Comparison of ENCODE assay signal across 8 mouse cellular contexts in the genomic region with DNA sequence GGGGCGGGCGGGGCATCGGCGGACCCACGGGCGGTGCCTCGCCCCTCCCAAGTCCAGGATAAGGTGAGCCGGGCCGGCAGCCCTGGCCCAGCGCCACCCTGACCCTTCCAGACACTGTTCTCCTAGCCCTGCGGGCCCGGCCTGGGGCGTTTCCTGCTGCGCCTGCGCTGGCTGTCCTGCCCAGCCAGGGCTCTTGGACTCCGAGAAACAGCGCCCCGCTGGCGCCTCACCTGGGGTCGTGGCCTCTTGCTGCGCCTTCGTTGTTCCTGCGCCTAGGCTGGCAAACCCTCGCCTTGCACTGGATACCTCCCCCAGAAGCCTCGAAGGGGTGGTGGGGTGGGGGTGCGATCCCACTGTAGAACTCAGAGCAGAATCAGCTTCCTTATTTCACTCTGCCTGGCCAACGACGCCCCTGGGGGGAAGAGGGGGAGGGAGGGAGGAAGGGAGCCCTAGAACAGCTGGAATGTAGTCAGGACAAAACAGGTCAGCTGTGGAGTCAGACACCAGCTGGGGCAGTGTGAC. TPM values are rescaled to one million over a fixed set of nuclear protein-coding genes. Genes with fewer than 3 reads are reported as not detected.
DNase-seq lines count a peak whose midpoint lies in the region; ATAC-seq and TF ChIP-seq lines count a peak whose summit lies in the region.

Gene Fut4 (minus strand): TSS at position 393 of the 522 bp plus-strand sequence.

- no peak for TF ChIP-seq CTCF in layer of hippocampus, adult 2 months (conservative IDR thresholded peaks at IDR 0.05)
- TF ChIP-seq CTCF in heart, postnatal 0 days (IDR thresholded peaks at IDR 0.05; ENCODE audit: low read depth) = no peak

- H3K27me3 ChIP-seq in forebrain, embryonic 10.5 days (ENCODE audit: poor library complexity, severe bottlenecking) = peaks cover 43% of the 10 kb centered on the region
- peaks cover 12% of the 10 kb centered on the region for H3K27me3 ChIP-seq in heart, postnatal 0 days (ENCODE audit: control insufficient read depth, insufficient read depth, low read length)
- H3K27me3 ChIP-seq in megakaryocyte, embryonic 14.5 days (replicated peaks) = peaks cover 63% of the 10 kb centered on the region

- peak; percentile 61 for ATAC-seq in heart, postnatal 0 days (ENCODE audit: insufficient read depth, low read depth)

- no peak for DNase-seq in layer of hippocampus, adult 2 months (ENCODE audit: low spot score in 2 of 2)
- no peak for DNase-seq in layer of hippocampus, adult 18-20 months (ENCODE audit: low spot score in 2 of 2)
- DNase-seq in forebrain, embryonic 10.5 days (ENCODE audit: extremely low spot score, low spot score) = peak; percentile 47
- DNase-seq in heart, postnatal 0 days (ENCODE audit: low spot score) = peak; percentile 13
- peak; percentile 77 to 88 for DNase-seq in kidney, postnatal 25 days
- peak; percentile 16 to 43 for DNase-seq in spleen, postnatal 10 days (ENCODE audit: low spot score in 2 of 2)
- no peak for DNase-seq in layer of hippocampus, adult 9-11 months

- under 1% methylated on average over 28 of the region's 28 CpGs for WGBS in forebrain, embryonic 10.5 days
- WGBS in heart, postnatal 0 days = 1% methylated on average over 28 of the region's 28 CpGs

- H3K9ac ChIP-seq in heart, postnatal 0 days (replicated peaks; ENCODE audit: low read depth, low read length) = peak within 1 kb of the TSS; percentile 40

- H3K4me1 ChIP-seq in forebrain, embryonic 10.5 days = peaks cover 15% of the 10 kb centered on the region
- no peaks in the 10 kb centered on the region for H3K4me1 ChIP-seq in heart, postnatal 0 days (ENCODE audit: control insufficient read depth, insufficient read depth)
- H3K4me1 ChIP-seq in megakaryocyte, embryonic 14.5 days = peaks cover 16% of the 10 kb centered on the region

- H3K4me3 ChIP-seq in layer of hippocampus, adult 2 months = peak within 1 kb of the TSS; percentile 49
- H3K4me3 ChIP-seq in forebrain, embryonic 10.5 days = peak within 1 kb of the TSS; percentile 67
- peak within 1 kb of the TSS; percentile 48 for H3K4me3 ChIP-seq in heart, postnatal 0 days (ENCODE audit: low read depth, low read length)
- H3K4me3 ChIP-seq in megakaryocyte, embryonic 14.5 days (replicated peaks) = peak within 1 kb of the TSS; percentile 89

- peak within 1 kb of the TSS; percentile 83 for H3K4me2 ChIP-seq in heart, postnatal 0 days (ENCODE audit: low read depth, low read length)

- H3K9me3 ChIP-seq in forebrain, embryonic 10.5 days = no peaks in the 10 kb centered on the region
- H3K9me3 ChIP-seq in heart, postnatal 0 days (replicated peaks; ENCODE audit: control insufficient read depth, low read length) = no peaks in the 10 kb centered on the region
- H3K9me3 ChIP-seq in megakaryocyte, embryonic 14.5 days = peaks cover 8% of the 10 kb centered on the region; the same call in 1 of the 2 replicates

- no peaks in the 10 kb centered on the region for H3K36me3 ChIP-seq in forebrain, embryonic 10.5 days (replicated peaks)
- no peaks in the 10 kb centered on the region for H3K36me3 ChIP-seq in heart, postnatal 0 days (replicated peaks; ENCODE audit: control insufficient read depth, insufficient read depth, low read length)
- no peaks in the 10 kb centered on the region for H3K36me3 ChIP-seq in megakaryocyte, embryonic 14.5 days (replicated peaks; ENCODE audit: low read length)

- no peak for TF ChIP-seq EP300 in heart, postnatal 0 days (IDR thresholded peaks at IDR 0.05; ENCODE audit: low read depth)

- no peak within 1 kb of the TSS for H3K27ac ChIP-seq in layer of hippocampus, adult 2 months
- peak within 1 kb of the TSS; percentile 83 for H3K27ac ChIP-seq in forebrain, embryonic 10.5 days
- no peak within 1 kb of the TSS for H3K27ac ChIP-seq in heart, postnatal 0 days (ENCODE audit: low read depth)

RNA-seq across cellular contexts. Expression of gene Fut4, which starts in this region (rescaled TPM):
- under 1 TPM; 0.27 to 0.36 TPM for total RNA-seq in layer of hippocampus, adult 2 months (2021)
- under 1 TPM; 0.10 to 0.12 TPM for total RNA-seq in layer of hippocampus, adult 18-20 months (2021)
- 2.4 and 3.1 TPM in 2 replicates for polyA plus RNA-seq in forebrain, embryonic 10.5 days (2016; fragmentation: Nextera tagmentation; extraction: Ambion mirVana)
- total RNA-seq in heart, postnatal 0 days (2014; rRNA removed; ENCODE audit: low replicate concordance) = 1.6 TPM in 1 of 2 replicates, not detected in the other
- polyA plus RNA-seq in heart, postnatal 0 days (2015; fragmentation: Nextera tagmentation; extraction: Ambion mirVana) = 0.27 and 0.40 TPM in 2 replicates
- 0.02 TPM in 1 of 2 replicates, not detected in the other for polyA plus RNA-seq in megakaryocyte, embryonic 14.5 days (2012; ENCODE audit: insufficient read depth, low replicate concordance)

Comparison
In these comparisons a context has a peak if more than half of its experiments do, and no peak if none do; other contexts are left out.
1. DNase-seq: peak in forebrain, embryonic 10.5 days (single experiment), heart, postnatal 0 days (single experiment), kidney, postnatal 25 days (2 of 2) and spleen, postnatal 10 days (2 of 2); none in layer of hippocampus, adult 2 months (0 of 2), layer of hippocampus, adult 18-20 months (0 of 2) and layer of hippocampus, adult 9-11 months (single experiment).
2. Peak in every context shown above with its lines, with median percentiles within 50 percentile points of each other: H3K4me3 ChIP-seq.